Mouse (Mus musculus) ES-E14 (cell line): ENCODE measurements around the gene Myl6.

Experiments used
- CHD2 ChIP-seq: IDR thresholded peaks from 2 replicates; pipeline ENCODE4 v1.6.1; 2014; ENCODE audit warnings: mild to moderate bottlenecking, low read depth, low read length, inconsistent platforms
- HCFC1 ChIP-seq: IDR thresholded peaks from 2 replicates; pipeline ENCODE4 v1.6.1; 2012; ENCODE audit warnings: low read length, inconsistent platforms, borderline replicate concordance; ENCODE audit not compliant: insufficient read depth
- MAFK ChIP-seq: IDR thresholded peaks from 2 replicates; pipeline ENCODE4 v1.6.1; 2014; ENCODE audit warnings: mild to moderate bottlenecking, low read depth, low read length, inconsistent platforms; ENCODE audit not compliant: insufficient read depth
- ZC3H11A ChIP-seq: IDR thresholded peaks from 2 replicates; pipeline ENCODE4 v1.6.1; 2012; ENCODE audit warnings: low read depth, mild to moderate bottlenecking, inconsistent platforms, low read length, borderline replicate concordance
- ZNF384 ChIP-seq: IDR thresholded peaks from 2 replicates; pipeline ENCODE4 v1.6.1; 2012; ENCODE audit warnings: low read depth, low read length, inconsistent platforms

GRCm38 (mm10) chr10:128524111-128524731 lies 30.3 kb upstream of the Myl6 start:
- TF ChIP-seq MAFK (no peak), CHD2 (no peak), ZNF384 (no peak), ZC3H11A (no peak), HCFC1 (no peak)
